Mouse (Mus musculus) spleen, adult 2 months (tissue): ENCODE measurements around the gene Apopt1. TPM values are rescaled to one million over a fixed set of nuclear protein-coding genes. Genes with fewer than 3 reads are reported as not detected.

ENCODE experiments used
- DNase-seq, 2 experiments: peaks; one replicate each; pipeline versions ENCODE4 v3.0.0 to v3.0.0-alpha.2; 2012 to 2021; ENCODE audit warnings: low spot score in 2 of 2, low read depth in 1 of 2
- H3K27ac ChIP-seq: fragments of 200-500 bp; 2 replicates; pipeline ENCODE4 v1.5.1; 2012; ENCODE audit warnings: low read length, inconsistent platforms; ENCODE audit not compliant: insufficient read depth
- H3K27me3 ChIP-seq: fragments of 200-500 bp; 2 replicates; pipeline ENCODE4 v1.6.1; 2012; ENCODE audit warnings: mild to moderate bottlenecking, moderate library complexity, low read length, inconsistent platforms; ENCODE audit not compliant: control insufficient read depth, insufficient read depth
- H3K36me3 ChIP-seq: fragments of 200-500 bp; 2 replicates; pipeline ENCODE4 v1.6.1; 2012; ENCODE audit warnings: mild to moderate bottlenecking, low read length, inconsistent platforms; ENCODE audit not compliant: control insufficient read depth, insufficient read depth
- H3K4me1 ChIP-seq: fragments of 200-500 bp; 2 replicates; pipeline ENCODE4 v1.6.1; 2011; ENCODE audit warnings: inconsistent platforms; ENCODE audit not compliant: control insufficient read depth, insufficient read depth, insufficient read length
- H3K4me3 ChIP-seq: fragments of 200-500 bp; 2 replicates; pipeline ENCODE4 v1.5.1; 2011; ENCODE audit warnings: mild to moderate bottlenecking, inconsistent platforms; ENCODE audit not compliant: insufficient read depth, insufficient read length; ENCODE audit errors: extremely low read depth
- CTCF ChIP-seq: fragments of 200-500 bp; IDR thresholded peaks from 2 replicates; pipeline ENCODE4 v1.5.1; 2011; ENCODE audit warnings: mild to moderate bottlenecking, inconsistent platforms; ENCODE audit not compliant: insufficient read depth, insufficient read length, insufficient replicate concordance; ENCODE audit errors: extremely low read depth
- POLR2A ChIP-seq: fragments of 200-500 bp; IDR thresholded peaks from 2 replicates; pipeline ENCODE4 v1.6.1; 2011; ENCODE audit warnings: low read depth, low read length, inconsistent platforms
- WGBS: fragments of 180-500 bp; shearing (Covaris S2); methylation state at CpG from one replicate; pipeline ENCODE4 v1.1.7; 2018; 5-methylcytosine and 5-hydroxymethylcytosine counted together
- polyA plus RNA-seq: library from polyadenylated mRNA; depleted of rRNA; stranded (reverse); fragments of >200 nt; gene quantifications from 2 replicates; pipeline ENCODE4 v1.2.3, GENCODE M21; 2012

The Apopt1 gene
- polyA plus RNA-seq, 1 experiment = 33.3 TPM

GRCm38 (mm10) chr12:111716505-111716904 lies 3.4 kb downstream of the Apopt1 start:
- H3K4me3 ChIP-seq = no peak overlapping the region

GRCm38 (mm10) chr12:111718656-111719055 lies 5.6 kb downstream of the Apopt1 start:
- H3K4me3 ChIP-seq = no peak overlapping the region
- 70% methylated on average over 8 of the region's 8 CpGs for WGBS
- no peak for TF ChIP-seq CTCF
- no peak for TF ChIP-seq POLR2A

More at GRCm38 (mm10) chr12:111716505-111716904, 3.4 kb downstream of the Apopt1 start:
- H3K36me3 ChIP-seq = no peaks in the 10 kb centered on the region
- H3K27ac ChIP-seq = no peak overlapping the region
- peaks cover 7% of the 10 kb centered on the region; the same call in 1 of the 2 replicates for H3K4me1 ChIP-seq
- WGBS = 95% methylated on average over 7 of the region's 7 CpGs
- no peaks in the 10 kb centered on the region for H3K27me3 ChIP-seq
- DNase-seq = no peak
- TF ChIP-seq POLR2A (no peak), CTCF (no peak)

GRCm38 (mm10) chr12:111720222-111720621 lies 7.2 kb downstream of the Apopt1 start:
- Histone ChIP-seq H3K4me1 (no peaks in the 10 kb centered on the region), H3K27ac (no peak overlapping the region), H3K4me3 (no peak overlapping the region), H3K27me3 (no peaks in the 10 kb centered on the region), H3K36me3 (peaks cover 4% of the 10 kb centered on the region)
- no peak for TF ChIP-seq POLR2A
- no peak for TF ChIP-seq CTCF
- 90% methylated on average over 4 of the region's 4 CpGs for WGBS
- no peak for DNase-seq

More at GRCm38 (mm10) chr12:111718656-111719055, 5.6 kb downstream of the Apopt1 start:
- Histone ChIP-seq H3K4me1 (no peaks in the 10 kb centered on the region; the same call in 1 of the 2 replicates), H3K27me3 (no peaks in the 10 kb centered on the region), H3K36me3 (no peaks in the 10 kb centered on the region), H3K27ac (no peak overlapping the region)
- no peak for DNase-seq

- H3K36me3 ChIP-seq = peaks cover 6% of the 10 kb centered on the region
- H3K27ac ChIP-seq = no peak overlapping the region
- peak in 1 of 2 experiments; percentile 30 for DNase-seq
- H3K4me3 ChIP-seq = no peak overlapping the region
- TF ChIP-seq CTCF (peak; percentile 42; the same call in 1 of the 2 replicates), POLR2A (no peak)
- no peaks in the 10 kb centered on the region for H3K27me3 ChIP-seq
- WGBS = 79% methylated on average over 9 of the region's 9 CpGs
- H3K4me1 ChIP-seq = no peaks in the 10 kb centered on the region
Measured at GRCm38 (mm10) chr12:111722654-111723053, 9.6 kb downstream of the Apopt1 start.

GRCm38 (mm10) chr12:111724638-111725337 lies 11.7 kb downstream of the Apopt1 start:
- WGBS = 87% methylated on average over 6 of the region's 6 CpGs
- Histone ChIP-seq H3K27me3 (no peaks in the 10 kb centered on the region), H3K4me1 (no peaks in the 10 kb centered on the region), H3K4me3 (no peak overlapping the region), H3K36me3 (peaks cover 6% of the 10 kb centered on the region), H3K27ac (no peak overlapping the region)
- TF ChIP-seq CTCF = no peak
- no peak for TF ChIP-seq POLR2A
- DNase-seq = no peak

- no peak for DNase-seq
- H3K4me1 ChIP-seq = no peaks in the 10 kb centered on the region
- 87% methylated on average over 12 of the region's 12 CpGs for WGBS
- H3K36me3 ChIP-seq = peaks cover 6% of the 10 kb centered on the region
- no peak overlapping the region for H3K4me3 ChIP-seq
- no peak overlapping the region for H3K27ac ChIP-seq
- no peaks in the 10 kb centered on the region for H3K27me3 ChIP-seq
- no peak for TF ChIP-seq CTCF
- TF ChIP-seq POLR2A = no peak
Measured at GRCm38 (mm10) chr12:111725338-111726121, 12.5 kb downstream of the Apopt1 start.
